Comparison of ENCODE assay signal across 15 mouse cellular contexts in genomic region chr11:44558521-44558920, GRCm38 (mm10). TPM values are rescaled to one million over a fixed set of nuclear protein-coding genes. Genes with fewer than 3 reads are reported as not detected.
DNase-seq lines count a peak whose midpoint lies in the region.
"Had no signal": no experiment of that assay in that cellular context is flagged by ENCODE, and none has a peak within 500 bp of the region (broad histone marks: within the 10 kb centered on the region; RNA-seq: fewer than 3 reads in every experiment).

No protein-coding gene starts in this region.

- intact Hi-C loops in heart, postnatal 25 days (cut with DNase I): no loop called here

- peak; percentile 67 for DNase-seq in adrenal gland, adult 2 months
- DNase-seq in adrenal gland, postnatal 10 days: no peak
- DNase-seq in heart, adult 11 months: peak; percentile 54
- DNase-seq in heart, postnatal 25 days (ENCODE audit: low spot score): no peak
- peak; percentile 44 for DNase-seq in adrenal gland, postnatal 14 days
- no peak for DNase-seq in gastrocnemius, adult 18-20 months (ENCODE audit: low spot score)
- DNase-seq in layer of hippocampus, postnatal 25 days (ENCODE audit: extremely low spot score in 1 of 2, low spot score in 1 of 2): no peak
- DNase-seq: B cell, adult 2 months; cerebellum, adult 11-12 months; cerebellum, adult 2 months; cerebellum, adult 9-10 months; cerebellum, postnatal 10 days; cerebellum, postnatal 25 days; forebrain, postnatal 0 days had no signal

RNA-seq across cellular contexts. Expression of gene Rnf145, which starts 39.8 kb away (rescaled TPM):
- total RNA-seq in adrenal gland, adult 2 months (2021): 10 to 100 TPM; 62.2 to 75.5 TPM
- polyA plus RNA-seq in adrenal gland, adult 2 months (2012; rRNA removed): 204 and 238 TPM in 2 replicates
- total RNA-seq in adrenal gland, postnatal 10 days (2021): 10 to 100 TPM; 49.3 to 74.8 TPM
- 10 to 100 TPM; 13.8 to 19.8 TPM for total RNA-seq in heart, postnatal 25 days (2021)
- total RNA-seq in adrenal gland, postnatal 14 days (2021): 62.1 and 62.6 TPM in 2 replicates
- 1 to 10 TPM; 6.5 to 7.4 TPM for total RNA-seq in gastrocnemius, adult 18-20 months (2021)
- total RNA-seq in layer of hippocampus, postnatal 25 days (2021): 100 to 1,000 TPM in 1 of 2 experiments, 10 to 100 TPM in 1; 90.7 to 106 TPM

RNA-seq across cellular contexts. Expression of gene Ebf1, which starts 58.6 kb away (rescaled TPM):
- 10 to 100 TPM; 25.3 to 37.0 TPM for total RNA-seq in adrenal gland, adult 2 months (2021)
- 13.8 and 16.9 TPM in 2 replicates for polyA plus RNA-seq in adrenal gland, adult 2 months (2012; rRNA removed)
- 10 to 100 TPM; 36.1 to 53.0 TPM for total RNA-seq in adrenal gland, postnatal 10 days (2021)
- total RNA-seq in heart, postnatal 25 days (2021): 10 to 100 TPM in 1 of 2 experiments, 1 to 10 TPM in 1; 10.0 to 13.8 TPM
- total RNA-seq in adrenal gland, postnatal 14 days (2021): 35.5 and 50.8 TPM in 2 replicates
- total RNA-seq in gastrocnemius, adult 18-20 months (2021): 1 to 10 TPM; 5.5 to 8.2 TPM
- 1 to 10 TPM; 3.5 to 4.6 TPM for total RNA-seq in layer of hippocampus, postnatal 25 days (2021)
- polyA plus RNA-seq: G1E had no signal

Comparison
In these comparisons a context has a peak if more than half of its experiments do, and no peak if none do; other contexts are left out.
1. DNase-seq: peak in adrenal gland, adult 2 months (single experiment), heart, adult 11 months (single experiment) and adrenal gland, postnatal 14 days (single experiment); none in adrenal gland, postnatal 10 days (single experiment), heart, postnatal 25 days (single experiment), gastrocnemius, adult 18-20 months (single experiment) and layer of hippocampus, postnatal 25 days (0 of 2).